Comparison of ENCODE assay signal across 9 mouse cellular contexts in the genomic region with DNA sequence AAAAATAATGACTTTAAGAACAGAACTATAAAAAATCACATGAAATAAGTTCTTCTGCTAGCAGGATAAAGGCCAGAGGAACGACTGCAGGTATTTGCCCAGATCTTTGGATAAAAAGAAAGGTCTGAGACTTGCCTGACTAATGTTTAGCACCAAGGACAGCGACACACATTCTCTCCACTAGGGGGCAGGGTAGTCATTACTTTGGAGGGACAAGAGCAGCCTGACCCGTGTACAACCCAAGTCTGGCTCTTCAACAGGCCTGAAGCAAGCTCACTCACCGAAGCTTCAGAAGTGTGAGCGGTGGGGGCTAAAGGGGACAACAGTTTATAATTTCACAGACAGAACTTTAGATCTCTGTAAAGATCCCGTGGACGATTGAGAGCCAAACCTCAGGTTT.
DNase-seq lines count a peak whose midpoint lies in the region; ATAC-seq and TF ChIP-seq lines count a peak whose summit lies in the region.
"Had no signal": no experiment of that assay in that cellular context is flagged by ENCODE, and none has a peak within 500 bp of the region (broad histone marks: within the 10 kb centered on the region; RNA-seq: fewer than 3 reads in every experiment).

No protein-coding gene starts in this region.

- no peaks in the 10 kb centered on the region for H3K4me1 ChIP-seq in ES-E14 (ENCODE audit: control insufficient read depth in 2 of 2, insufficient read depth in 2 of 2, low read length in 2 of 2, poor library complexity in 1 of 2)
- no peaks in the 10 kb centered on the region for H3K4me1 ChIP-seq in bone marrow, adult 2 months (ENCODE audit: control insufficient read depth, insufficient read depth, low read length)
- no peaks in the 10 kb centered on the region for H3K4me1 ChIP-seq in embryonic facial prominence, embryonic 14.5 days (ENCODE audit: control insufficient read depth, insufficient read depth, low read length)
- no peaks in the 10 kb centered on the region for H3K4me1 ChIP-seq in heart, postnatal 0 days (ENCODE audit: control insufficient read depth, insufficient read depth)
- H3K4me1 ChIP-seq: limb, embryonic 15.5 days had no signal

- no peaks in the 10 kb centered on the region for H3K27me3 ChIP-seq in embryonic facial prominence, embryonic 14.5 days (replicated peaks; ENCODE audit: control insufficient read depth, insufficient read depth, low read length)
- H3K27me3 ChIP-seq in heart, postnatal 0 days (ENCODE audit: control insufficient read depth, insufficient read depth, low read length): no peaks in the 10 kb centered on the region
- H3K27me3 ChIP-seq: limb, embryonic 15.5 days had no signal

- TF ChIP-seq EP300 in heart, postnatal 0 days (IDR thresholded peaks at IDR 0.05; ENCODE audit: low read depth): no peak

- ATAC-seq in embryonic facial prominence, embryonic 14.5 days (ENCODE audit: low read depth): peak; percentile 68; the same call in 1 of the 2 replicates
- ATAC-seq in heart, postnatal 0 days (ENCODE audit: insufficient read depth, low read depth): peak; percentile 58; the same call in 1 of the 2 replicates

- H3K27ac ChIP-seq in ES-E14 (ENCODE audit: insufficient read depth, low read depth, low read length, poor library complexity, severe bottlenecking): no peak overlapping the region
- H3K27ac ChIP-seq in bone marrow, adult 2 months (ENCODE audit: control insufficient read depth, insufficient read depth, low read depth, low read length, poor library complexity): no peak overlapping the region
- no peak overlapping the region for H3K27ac ChIP-seq in embryonic facial prominence, embryonic 14.5 days (replicated peaks; ENCODE audit: low read depth, low read length)
- no peak overlapping the region for H3K27ac ChIP-seq in heart, postnatal 0 days (ENCODE audit: low read depth)
- H3K27ac ChIP-seq: limb, embryonic 15.5 days had no signal

- H3K36me3 ChIP-seq in ES-E14 (ENCODE audit: control insufficient read depth, insufficient read depth, low read length, poor library complexity, severe bottlenecking): no peaks in the 10 kb centered on the region
- H3K36me3 ChIP-seq in embryonic facial prominence, embryonic 14.5 days (ENCODE audit: control insufficient read depth, insufficient read depth, low read length): no peaks in the 10 kb centered on the region
- H3K36me3 ChIP-seq in heart, postnatal 0 days (replicated peaks; ENCODE audit: control insufficient read depth, insufficient read depth, low read length): no peaks in the 10 kb centered on the region
- H3K36me3 ChIP-seq: limb, embryonic 15.5 days had no signal

- in situ Hi-C loops in ES-E14 (cut with MboI; ENCODE audit: low sequenced_read_pairs in 2 of 2, unreplicated experiment in 2 of 2): no loop called here

- no peak overlapping the region for H3K4me3 ChIP-seq in ES-E14 (ENCODE audit: insufficient read depth in 1 of 2, low read depth in 1 of 2, low read length in 2 of 2, poor library complexity in 1 of 2, severe bottlenecking in 1 of 2)
- H3K4me3 ChIP-seq in bone marrow, adult 2 months (replicated peaks; ENCODE audit: control insufficient read depth, low read depth, low read length): no peak overlapping the region
- H3K4me3 ChIP-seq in embryonic facial prominence, embryonic 14.5 days (ENCODE audit: low read depth, low read length): no peak overlapping the region
- H3K4me3 ChIP-seq in heart, postnatal 0 days (ENCODE audit: low read depth, low read length): no peak overlapping the region
- H3K4me3 ChIP-seq: limb, embryonic 15.5 days had no signal

- peak; percentile 75 for TF ChIP-seq CTCF in bone marrow, adult 2 months (IDR thresholded peaks at IDR 0.05; ENCODE audit: control insufficient read depth, insufficient read depth, low read length)
- peak; percentile 96 for TF ChIP-seq CTCF in heart, postnatal 0 days (IDR thresholded peaks at IDR 0.05; ENCODE audit: low read depth)

- no peak overlapping the region for H3K9ac ChIP-seq in ES-E14 (ENCODE audit: insufficient read depth, low read depth, low read length, poor library complexity, severe bottlenecking)
- no peak overlapping the region for H3K9ac ChIP-seq in embryonic facial prominence, embryonic 14.5 days (ENCODE audit: low read depth, low read length)
- no peak overlapping the region for H3K9ac ChIP-seq in heart, postnatal 0 days (replicated peaks; ENCODE audit: low read depth, low read length)
- H3K9ac ChIP-seq: limb, embryonic 15.5 days had no signal

- no peaks in the 10 kb centered on the region for H3K9me3 ChIP-seq in ES-E14 (ENCODE audit: control insufficient read depth, insufficient read depth, low read depth, low read length)
- no peaks in the 10 kb centered on the region for H3K9me3 ChIP-seq in embryonic facial prominence, embryonic 14.5 days (ENCODE audit: control insufficient read depth, low read length)
- no peaks in the 10 kb centered on the region for H3K9me3 ChIP-seq in heart, postnatal 0 days (replicated peaks; ENCODE audit: control insufficient read depth, low read length)
- H3K9me3 ChIP-seq: limb, embryonic 15.5 days had no signal

- no peak for TF ChIP-seq POLR2A in bone marrow, adult 2 months (IDR thresholded peaks at IDR 0.05; ENCODE audit: borderline replicate concordance, control insufficient read depth, low read depth, low read length)

- DNase-seq in ES-E14 (ENCODE audit: low read depth, low spot score): peak; percentile 76
- peak; percentile 81 for DNase-seq in embryonic facial prominence, embryonic 14.5 days (ENCODE audit: low spot score)
- peak; percentile 55 for DNase-seq in heart, postnatal 0 days (ENCODE audit: low spot score)
- DNase-seq in layer of hippocampus, adult 18-20 months (ENCODE audit: low spot score in 2 of 2): peak; percentile 71 to 90
- DNase-seq in lung, postnatal 14 days: peak; percentile 90
- DNase-seq in right cerebral cortex, adult 2 months (ENCODE audit: low spot score in 2 of 2): peak; percentile 91 to 94
- DNase-seq in urinary bladder, postnatal 10 days (ENCODE audit: low spot score): peak; percentile 57

- 25% methylated on average over 7 of the region's 7 CpGs for WGBS in bone marrow, adult 2 months
- 23% methylated on average over 7 of the region's 7 CpGs for WGBS in embryonic facial prominence, embryonic 14.5 days
- 22% methylated on average over 7 of the region's 7 CpGs for WGBS in heart, postnatal 0 days

- no peak overlapping the region for H3K4me2 ChIP-seq in embryonic facial prominence, embryonic 14.5 days (ENCODE audit: low read depth, low read length)
- H3K4me2 ChIP-seq in heart, postnatal 0 days (ENCODE audit: low read depth, low read length): no peak overlapping the region
- H3K4me2 ChIP-seq: limb, embryonic 15.5 days had no signal

TF ChIP-seq in ES-E14, 5 proteins besides CTCF, POLR2A, EP300 and RAD21:
- TF ChIP-seq ZC3H11A (IDR thresholded peaks at IDR 0.05; ENCODE audit: borderline replicate concordance, low read depth, low read length): peak; percentile 83
- TF ChIP-seq CHD2 (IDR thresholded peaks at IDR 0.05; ENCODE audit: low read depth, low read length): 0 out of 2 replicates have a peak, but pooled peaks have one; percentile 31
- no peak for TF ChIP-seq ZNF384 (IDR thresholded peaks at IDR 0.05; ENCODE audit: low read depth, low read length)
- TF ChIP-seq MAFK (IDR thresholded peaks at IDR 0.05; ENCODE audit: insufficient read depth, low read depth, low read length): no peak
- TF ChIP-seq HCFC1 (IDR thresholded peaks at IDR 0.05; ENCODE audit: borderline replicate concordance, insufficient read depth, low read length): no peak
